Mouse (Mus musculus) intestine, embryonic 14.5 days (tissue): ENCODE data around the gene Glod5. TPM values are rescaled to one million over a fixed set of nuclear protein-coding genes. Genes with fewer than 3 reads are reported as not detected.
"Not testable (repeated sequence)": the region's sequence is repeated elsewhere in the genome, so short reads cannot be mapped to it uniquely, and the experiment has no call there.

Experiments
- ATAC-seq: fragments of 200-750 bp; cut with Nextera tagmentation; replicated peaks from 2 replicates; pipeline ENCODE4 v1.8.0; 2017; ENCODE audit warnings: low read depth, moderate number of reproducible peaks, moderate TSS enrichment, moderate library complexity; ENCODE audit not compliant: low FRiP score, low TSS enrichment
- DNase-seq: peaks from one replicate; pipeline ENCODE4 v3.0.0-alpha.2; 2018; ENCODE audit warnings: low spot score
- H3K27ac ChIP-seq: fragments of 300-500 bp; sonication (generic); 2 replicates; pipeline ENCODE4 v1.5.1; 2014; ENCODE audit warnings: low read depth, mild to moderate bottlenecking, control low read depth
- H3K27me3 ChIP-seq: fragments of 300-500 bp; sonication (generic); replicated peaks from 2 replicates; pipeline ENCODE4 v1.6.1; 2014; ENCODE audit warnings: low read length, control low read depth; ENCODE audit not compliant: control insufficient read depth, insufficient read depth
- H3K36me3 ChIP-seq: fragments of 300-500 bp; sonication (generic); 2 replicates; pipeline ENCODE4 v1.6.1; 2014; ENCODE audit warnings: low read length, control low read depth; ENCODE audit not compliant: control insufficient read depth, insufficient read depth
- H3K4me1 ChIP-seq: fragments of 300-500 bp; sonication (generic); replicated peaks from 2 replicates; pipeline ENCODE4 v1.6.1; 2014; ENCODE audit warnings: low read length, control low read depth, mixed read lengths; ENCODE audit not compliant: control insufficient read depth, insufficient read depth
- H3K4me2 ChIP-seq: fragments of 300-500 bp; sonication (generic); 2 replicates; pipeline ENCODE4 v1.6.1; 2014; ENCODE audit warnings: low read length
- H3K4me3 ChIP-seq: fragments of 300-500 bp; sonication (generic); 2 replicates; pipeline ENCODE4 v1.5.1; 2014; ENCODE audit warnings: low read depth, low read length, control low read depth, mixed read lengths
- H3K9ac ChIP-seq: fragments of 300-500 bp; sonication (generic); 2 replicates; pipeline ENCODE4 v1.6.1; 2014; ENCODE audit warnings: mild to moderate bottlenecking, low read length
- H3K9me3 ChIP-seq: fragments of 300-500 bp; sonication (generic); 2 replicates; pipeline ENCODE4 v1.6.1; 2016; ENCODE audit warnings: low read length, control low read depth; ENCODE audit not compliant: control insufficient read depth
- WGBS: fragments of 180-500 bp; shearing (Covaris S2); extraction: QIAGEN DNeasy Blood & Tissue Kit; methylation state at CpG from one replicate; pipeline ENCODE4 v1.1.7; 2014; 5-methylcytosine and 5-hydroxymethylcytosine counted together
- polyA plus RNA-seq: library from polyadenylated mRNA; unstranded; fragments of >200 nt; fragmentation: Nextera tagmentation; extraction: Ambion mirVana; gene quantifications from 2 replicates; pipeline ENCODE4 v1.2.1, GENCODE M21; 2014

The Glod5 gene
- polyA plus RNA-seq, 1 experiment from 2014 or later, result not detected

DNA sequence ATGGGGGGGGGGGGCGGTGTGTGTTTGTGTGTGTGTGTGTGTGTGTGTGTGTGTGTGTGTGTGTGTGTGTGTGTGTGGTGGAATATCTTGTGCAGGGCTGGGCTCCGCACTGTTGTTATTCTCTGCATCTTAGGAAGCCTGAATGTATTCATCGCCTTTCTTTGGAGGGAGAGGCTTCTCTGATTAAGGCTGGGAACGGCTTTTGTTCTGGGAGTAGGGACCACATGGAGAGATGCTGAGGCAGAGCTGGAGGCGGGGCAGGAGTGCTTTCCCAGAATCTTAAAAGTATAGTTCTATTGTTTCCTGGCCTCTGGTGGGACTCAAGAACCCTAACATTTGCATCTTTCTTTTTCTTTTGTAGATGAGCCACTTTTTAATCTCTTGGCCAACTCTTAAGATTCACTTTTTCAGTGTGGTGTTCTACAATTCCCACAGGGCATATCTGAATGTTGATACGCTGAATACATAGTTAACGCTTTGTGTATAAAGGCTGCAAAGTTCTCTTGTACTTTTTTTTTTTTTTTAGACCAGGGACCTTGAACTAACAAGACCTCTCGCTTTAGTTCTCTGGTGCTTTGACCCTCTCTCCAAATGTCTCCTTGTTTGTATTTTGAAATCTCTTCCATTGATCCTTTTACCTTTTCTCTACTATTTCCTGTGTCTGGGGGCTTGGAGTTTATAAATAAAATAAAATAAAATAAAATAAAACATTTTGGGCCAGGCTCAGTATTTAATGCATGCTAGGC, 4.5 kb downstream of the Glod5 start:
- 51% methylated on average over 7 of the region's 8 CpGs for WGBS
- no peaks in the 10 kb centered on the region for H3K27me3 ChIP-seq
- no peaks in the 10 kb centered on the region for H3K9me3 ChIP-seq
- no peaks in the 10 kb centered on the region for H3K4me1 ChIP-seq
- no peak overlapping the region for H3K4me2 ChIP-seq
- ATAC-seq (no peak), DNase-seq (no peak)
- H3K27ac ChIP-seq, result no peak overlapping the region
- no peak overlapping the region for H3K9ac ChIP-seq
- no peaks in the 10 kb centered on the region for H3K36me3 ChIP-seq
- H3K4me3 ChIP-seq, result no peak overlapping the region

- H3K36me3 ChIP-seq, result no peaks in the 10 kb centered on the region
- H3K27me3 ChIP-seq, result no peaks in the 10 kb centered on the region
- no peak overlapping the region for H3K27ac ChIP-seq
- no peaks in the 10 kb centered on the region for H3K4me1 ChIP-seq
- ATAC-seq (no peak), DNase-seq (no peak)
- WGBS, result 12% methylated on average over 2 of the region's 2 CpGs
- H3K9ac ChIP-seq, result no peak overlapping the region
- no peak overlapping the region for H3K4me2 ChIP-seq
- no peaks in the 10 kb centered on the region for H3K9me3 ChIP-seq
- no peak overlapping the region for H3K4me3 ChIP-seq
Measured at GRCm38 (mm10) chrX:8013157-8013556, 5.1 kb downstream of the Glod5 start.

GRCm38 (mm10) chrX:8009356-8009755, 8.9 kb downstream of the Glod5 start:
- H3K9me3 ChIP-seq, DNase-seq, H3K27me3 ChIP-seq, H3K9ac ChIP-seq, ATAC-seq, H3K4me3 ChIP-seq, H3K27ac ChIP-seq, H3K36me3 ChIP-seq, H3K4me2 ChIP-seq, H3K4me1 ChIP-seq: not testable (repeated sequence)
- WGBS, result 92% methylated on average over 4 of the region's 4 CpGs

DNA sequence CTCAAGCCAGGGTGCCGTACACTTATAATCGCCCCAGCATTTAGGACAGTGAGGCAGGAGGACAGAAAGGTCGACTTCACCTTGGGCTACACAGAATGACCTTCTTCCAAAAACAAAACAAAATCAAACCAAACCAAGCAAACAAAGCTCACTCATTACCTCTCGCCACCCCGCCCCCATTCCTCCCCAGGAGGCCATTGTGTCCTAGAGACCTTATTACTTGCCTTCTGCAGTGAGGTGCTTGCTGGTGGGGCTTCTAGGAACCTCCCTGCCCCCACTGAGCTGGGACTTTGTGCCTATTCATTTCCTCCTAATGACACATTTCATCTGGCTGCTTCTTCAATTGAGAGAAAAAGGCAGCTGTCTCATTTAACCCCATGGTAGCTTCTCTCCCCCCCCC, 9.7 kb downstream of the Glod5 start:
- no peak for ATAC-seq
- H3K4me1 ChIP-seq, result no peaks in the 10 kb centered on the region
- H3K9ac ChIP-seq, result no peak overlapping the region
- H3K9me3 ChIP-seq, result no peaks in the 10 kb centered on the region
- H3K27ac ChIP-seq, result no peak overlapping the region
- H3K27me3 ChIP-seq, result no peaks in the 10 kb centered on the region
- H3K4me3 ChIP-seq, result no peak overlapping the region
- DNase-seq, result no peak
- 50% methylated on average over 5 of the region's 5 CpGs for WGBS
- no peaks in the 10 kb centered on the region for H3K36me3 ChIP-seq
- H3K4me2 ChIP-seq, result no peak overlapping the region

DNA sequence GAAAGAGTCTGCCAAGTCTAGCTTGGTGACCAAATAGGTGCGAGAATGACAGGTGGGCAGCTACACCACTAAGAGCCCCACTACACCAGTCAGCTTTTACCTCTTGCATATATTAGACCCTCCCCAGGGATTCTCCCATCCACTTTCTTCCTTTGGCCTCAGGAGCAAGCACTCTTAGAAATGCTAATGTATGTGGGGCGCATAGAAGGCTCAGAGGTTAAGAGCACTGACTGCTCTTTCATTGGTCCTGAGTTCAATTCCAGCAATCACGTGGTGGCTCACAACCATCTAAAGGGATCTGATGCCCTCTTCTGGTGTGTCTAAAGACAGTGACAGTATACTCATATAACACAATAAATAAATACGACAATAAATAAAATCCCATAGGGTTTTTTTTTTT, 15.3 kb downstream of the Glod5 start:
- Histone ChIP-seq H3K4me3 (no peak overlapping the region), H3K4me2 (no peak overlapping the region), H3K9me3 (no peaks in the 10 kb centered on the region), H3K9ac (no peak overlapping the region), H3K27ac (no peak overlapping the region), H3K36me3 (no peaks in the 10 kb centered on the region), H3K27me3 (no peaks in the 10 kb centered on the region), H3K4me1 (no peaks in the 10 kb centered on the region)
- no peak for ATAC-seq
- 62% methylated on average over 4 of the region's 4 CpGs for WGBS
- DNase-seq, result no peak

- Histone ChIP-seq H3K4me2 (no peak overlapping the region), H3K27ac (no peak overlapping the region), H3K4me3 (no peak overlapping the region), H3K27me3 (no peaks in the 10 kb centered on the region), H3K9ac (no peak overlapping the region), H3K36me3 (no peaks in the 10 kb centered on the region), H3K9me3 (no peaks in the 10 kb centered on the region), H3K4me1 (no peaks in the 10 kb centered on the region)
- ATAC-seq (no peak), DNase-seq (no peak)
- 29% methylated on average over 5 of the region's 5 CpGs for WGBS
Measured at GRCm38 (mm10) chrX:8002001-8002400, 16.3 kb downstream of the Glod5 start.

DNA sequence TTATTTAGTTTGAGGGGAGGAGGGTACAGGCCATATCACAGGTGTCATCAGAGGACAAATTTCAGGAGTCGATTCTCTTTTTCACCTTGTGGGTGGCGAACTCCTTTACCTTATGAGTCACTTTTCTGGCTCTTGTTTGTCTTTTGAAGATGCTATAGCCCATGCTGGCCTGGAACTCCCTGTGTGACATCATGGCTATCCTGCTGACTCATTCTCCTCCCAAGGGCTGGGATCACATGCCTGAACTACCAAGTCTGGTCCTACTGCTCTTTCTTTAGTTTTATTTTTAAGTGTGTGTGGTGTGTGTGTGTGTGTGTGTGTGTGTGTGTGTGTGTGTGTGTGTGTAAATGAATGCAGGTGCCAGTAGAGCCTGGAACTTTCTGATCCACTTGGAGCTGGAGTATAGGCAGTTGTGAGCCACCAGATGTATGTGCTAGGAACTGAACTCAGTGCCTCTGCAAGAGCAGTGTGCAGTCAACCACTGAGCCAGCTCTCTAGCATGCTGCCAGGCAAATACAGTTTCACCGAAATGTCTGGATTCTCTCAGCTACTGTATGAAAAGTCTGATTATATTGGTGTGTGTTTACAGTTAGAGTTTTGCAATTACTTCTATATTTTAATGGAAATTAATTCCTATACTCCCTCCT, 17.6 kb downstream of the Glod5 start:
- no peaks in the 10 kb centered on the region for H3K36me3 ChIP-seq
- ATAC-seq (no peak), DNase-seq (no peak)
- no peak overlapping the region for H3K4me2 ChIP-seq
- 78% methylated on average over 3 of the region's 3 CpGs for WGBS
- H3K9me3 ChIP-seq, result no peaks in the 10 kb centered on the region
- H3K27ac ChIP-seq, result no peak overlapping the region
- no peaks in the 10 kb centered on the region for H3K4me1 ChIP-seq
- H3K27me3 ChIP-seq, result no peaks in the 10 kb centered on the region
- no peak overlapping the region for H3K9ac ChIP-seq
- H3K4me3 ChIP-seq, result no peak overlapping the region

DNA sequence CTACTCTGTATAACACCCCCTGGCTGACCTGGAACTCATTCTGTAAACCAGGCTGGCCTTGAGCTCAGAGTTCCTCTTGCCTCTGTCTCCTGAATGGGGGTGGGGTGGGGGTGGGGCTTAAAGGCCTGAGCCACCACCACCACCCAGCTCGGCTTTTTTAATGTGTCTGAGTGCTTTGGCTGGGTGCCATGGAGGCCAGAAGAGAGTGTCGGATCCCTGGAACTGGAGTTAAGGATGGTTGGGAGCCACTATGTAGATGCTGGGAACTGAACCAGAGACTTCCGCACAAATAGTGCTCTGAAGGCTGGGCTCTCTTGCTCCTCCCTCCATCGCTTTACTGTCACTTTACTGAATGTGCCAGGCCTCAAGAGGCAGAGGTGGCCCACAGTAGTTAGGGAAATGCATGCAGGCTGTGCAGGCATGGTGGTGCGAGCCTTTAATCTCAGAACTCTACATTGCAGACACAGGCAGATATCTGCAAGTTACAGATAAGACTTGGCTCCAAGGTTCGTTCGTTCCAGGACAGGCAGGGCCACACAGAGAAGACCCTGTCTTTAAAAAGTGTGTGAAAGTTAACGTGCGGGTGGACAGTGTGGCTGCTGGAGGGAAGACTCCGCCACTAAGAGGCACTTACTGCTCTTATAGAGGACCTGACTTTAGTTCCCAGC, 25.1 kb downstream of the Glod5 start:
- ATAC-seq, result no peak

More for the DNA sequence above, 25.1 kb downstream of the Glod5 start:
- no peaks in the 10 kb centered on the region for H3K9me3 ChIP-seq
- H3K36me3 ChIP-seq, result no peaks in the 10 kb centered on the region
- no peak overlapping the region for H3K4me2 ChIP-seq
- DNase-seq, result no peak
- H3K4me1 ChIP-seq, result no peaks in the 10 kb centered on the region
- 62% methylated on average over 10 of the region's 10 CpGs for WGBS
- no peak overlapping the region for H3K9ac ChIP-seq
- H3K27ac ChIP-seq, result no peak overlapping the region
- no peaks in the 10 kb centered on the region for H3K27me3 ChIP-seq
- no peak overlapping the region for H3K4me3 ChIP-seq
